Comparison of ENCODE assay signal across 8 mouse cellular contexts in the genomic region with DNA sequence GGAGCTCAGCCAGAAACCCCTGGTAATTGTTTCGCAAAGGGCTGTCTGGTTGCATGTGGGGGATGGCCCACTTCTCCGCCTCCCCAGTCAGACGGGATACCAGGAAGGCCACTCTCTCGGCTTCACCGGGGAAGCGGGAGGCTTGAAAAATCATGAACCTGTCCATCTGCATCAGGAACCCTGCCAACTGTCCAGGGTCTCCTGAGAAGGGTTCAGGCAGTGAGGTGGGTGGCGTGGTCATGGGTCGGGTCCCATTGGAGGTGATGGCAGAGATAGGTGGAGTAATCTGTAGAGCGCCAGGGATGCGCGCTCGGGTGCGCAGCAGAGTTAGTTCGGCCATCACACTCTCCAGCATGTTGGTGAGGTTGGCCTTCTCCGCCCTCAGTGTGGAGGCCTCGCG. TPM values are rescaled to one million over a fixed set of nuclear protein-coding genes. Genes with fewer than 3 reads are reported as not detected.
DNase-seq lines count a peak whose midpoint lies in the region; ATAC-seq lines count a peak whose summit lies in the region.
"Had no signal": no experiment of that assay in that cellular context is flagged by ENCODE, and none has a peak within 500 bp of the region (broad histone marks: within the 10 kb centered on the region; RNA-seq: fewer than 3 reads in every experiment).

No protein-coding gene starts in this region.

- ATAC-seq in lung, embryonic 15.5 days (ENCODE audit: borderline replicate concordance, extremely low read depth, low FRiP score, low TSS enrichment): no peak
- ATAC-seq in embryonic facial prominence, embryonic 13.5 days (ENCODE audit: insufficient number of reproducible peaks, insufficient read depth, low FRiP score, low TSS enrichment, low read depth): no peak
- peak; percentile 4; the same call in 1 of the 2 replicates for ATAC-seq in hindbrain, embryonic 11.5 days (ENCODE audit: low FRiP score)
- ATAC-seq in neural tube, embryonic 12.5 days (ENCODE audit: low FRiP score, low read depth): no peak

- H3K4me3 ChIP-seq in lung, embryonic 15.5 days: peak overlapping the region; percentile 56; the same call in 1 of the 2 replicates
- H3K4me3 ChIP-seq in embryonic facial prominence, embryonic 13.5 days: peak overlapping the region; percentile 81
- peak overlapping the region; percentile 57; the same call in 1 of the 2 replicates for H3K4me3 ChIP-seq in hindbrain, embryonic 11.5 days (ENCODE audit: low read depth, low read length)
- peak overlapping the region; percentile 68; the same call in 1 of the 2 replicates for H3K4me3 ChIP-seq in neural tube, embryonic 12.5 days

- H3K4me2 ChIP-seq in lung, embryonic 15.5 days: peak overlapping the region; percentile 89
- H3K4me2 ChIP-seq in embryonic facial prominence, embryonic 13.5 days: peak overlapping the region; percentile 80
- H3K4me2 ChIP-seq in hindbrain, embryonic 11.5 days (replicated peaks; ENCODE audit: low read depth, low read length): peak overlapping the region; percentile 86
- peak overlapping the region; percentile 84 for H3K4me2 ChIP-seq in neural tube, embryonic 12.5 days (replicated peaks)

- H3K9ac ChIP-seq in lung, embryonic 15.5 days: no peak overlapping the region
- peak overlapping the region; percentile 86 for H3K9ac ChIP-seq in embryonic facial prominence, embryonic 13.5 days
- H3K9ac ChIP-seq in hindbrain, embryonic 11.5 days (ENCODE audit: low read depth, low read length): no peak overlapping the region; the same call in 1 of the 2 replicates
- H3K9ac ChIP-seq in neural tube, embryonic 12.5 days: peak overlapping the region; percentile 82; the same call in 1 of the 2 replicates

- H3K27ac ChIP-seq in lung, embryonic 15.5 days: no peak overlapping the region
- H3K27ac ChIP-seq in embryonic facial prominence, embryonic 13.5 days: no peak overlapping the region
- H3K27ac ChIP-seq in hindbrain, embryonic 11.5 days (ENCODE audit: low read depth, low read length): no peak overlapping the region
- H3K27ac ChIP-seq in neural tube, embryonic 12.5 days: no peak overlapping the region

- WGBS in lung, embryonic 15.5 days: 96% methylated on average over 17 of the region's 17 CpGs
- over 99% methylated on average over 17 of the region's 17 CpGs for WGBS in embryonic facial prominence, embryonic 13.5 days
- WGBS in hindbrain, embryonic 11.5 days: 97% methylated on average over 17 of the region's 17 CpGs
- WGBS in neural tube, embryonic 12.5 days: 95% methylated on average over 17 of the region's 17 CpGs

- no peak for DNase-seq in lung, postnatal 25 days (ENCODE audit: low spot score)
- no peak for DNase-seq in hindbrain, embryonic 11.5 days (ENCODE audit: low spot score)
- DNase-seq in layer of hippocampus, postnatal 14 days (ENCODE audit: low spot score in 2 of 2): no peak
- no peak for DNase-seq in embryo, embryonic 10 days (ENCODE audit: low spot score)
- DNase-seq: gastrocnemius, postnatal 10 days had no signal

- H3K4me1 ChIP-seq in lung, embryonic 15.5 days: no peaks in the 10 kb centered on the region
- peaks cover 12% of the 10 kb centered on the region for H3K4me1 ChIP-seq in embryonic facial prominence, embryonic 13.5 days
- H3K4me1 ChIP-seq in hindbrain, embryonic 11.5 days (replicated peaks; ENCODE audit: control insufficient read depth, insufficient read depth, low read length): no peaks in the 10 kb centered on the region
- H3K4me1 ChIP-seq in neural tube, embryonic 12.5 days: peaks cover 31% of the 10 kb centered on the region

- peaks cover 6% of the 10 kb centered on the region; the same call in 1 of the 2 replicates for H3K36me3 ChIP-seq in lung, embryonic 15.5 days
- H3K36me3 ChIP-seq in embryonic facial prominence, embryonic 13.5 days: peaks cover 36% of the 10 kb centered on the region
- peaks cover 3% of the 10 kb centered on the region; the same call in 1 of the 2 replicates for H3K36me3 ChIP-seq in hindbrain, embryonic 11.5 days (ENCODE audit: control insufficient read depth, insufficient read depth, low read length)
- peaks cover 33% of the 10 kb centered on the region for H3K36me3 ChIP-seq in neural tube, embryonic 12.5 days

- no peaks in the 10 kb centered on the region for H3K9me3 ChIP-seq in lung, embryonic 15.5 days
- H3K9me3 ChIP-seq in embryonic facial prominence, embryonic 13.5 days: 0 out of 2 replicates have a peak, but pooled peaks cover 3% of the 10 kb centered on the region
- no peaks in the 10 kb centered on the region for H3K9me3 ChIP-seq in hindbrain, embryonic 11.5 days (ENCODE audit: control insufficient read depth, low read length)
- H3K9me3 ChIP-seq in neural tube, embryonic 12.5 days: no peaks in the 10 kb centered on the region

- no peaks in the 10 kb centered on the region for H3K27me3 ChIP-seq in lung, embryonic 15.5 days
- H3K27me3 ChIP-seq in embryonic facial prominence, embryonic 13.5 days: no peaks in the 10 kb centered on the region
- H3K27me3 ChIP-seq in hindbrain, embryonic 11.5 days (ENCODE audit: control insufficient read depth, insufficient read depth, low read length): no peaks in the 10 kb centered on the region
- H3K27me3 ChIP-seq in neural tube, embryonic 12.5 days (replicated peaks): peaks cover 7% of the 10 kb centered on the region; the same call in 1 of the 2 replicates

RNA-seq across cellular contexts. Expression of a gene that starts 0.9 kb away (rescaled TPM):
- 11.0 and 11.4 TPM in 2 replicates for polyA plus RNA-seq in lung, embryonic 15.5 days (2015; fragmentation: Nextera tagmentation; extraction: Ambion mirVana)
- 21.6 and 21.9 TPM in 2 replicates for polyA plus RNA-seq in embryonic facial prominence, embryonic 13.5 days (2015; fragmentation: Nextera tagmentation; extraction: Ambion mirVana)
- polyA plus RNA-seq in hindbrain, embryonic 11.5 days (2014; fragmentation: Nextera tagmentation; extraction: Ambion mirVana): 13.0 and 18.5 TPM in 2 replicates
- polyA plus RNA-seq in neural tube, embryonic 12.5 days (2016; fragmentation: Nextera tagmentation; extraction: Ambion mirVana): 45.8 and 47.4 TPM in 2 replicates
- total RNA-seq in layer of hippocampus, postnatal 14 days (2021): 10 to 100 TPM; 61.3 to 62.0 TPM

Comparison
In these comparisons a context has a peak if more than half of its experiments do, and no peak if none do; other contexts are left out.
1. H3K9ac ChIP-seq: peak in embryonic facial prominence, embryonic 13.5 days (single experiment) and neural tube, embryonic 12.5 days (single experiment); none in lung, embryonic 15.5 days (single experiment) and hindbrain, embryonic 11.5 days (single experiment).
2. Peak in every context shown above with its lines, with median percentiles within 50 percentile points of each other: H3K4me2 ChIP-seq and H3K4me3 ChIP-seq.